Mouse (Mus musculus) lung, adult 2 months (tissue): ENCODE results near the gene Slc6a3.

Experiments
- CTCF ChIP-seq: fragments of 200-500 bp; IDR thresholded peaks from 2 replicates; pipeline ENCODE4 v1.5.1; 2011; ENCODE audit warnings: mild to moderate bottlenecking, low read length, control low read depth; ENCODE audit not compliant: insufficient read depth
- POLR2A ChIP-seq: fragments of 200-500 bp; IDR thresholded peaks from 2 replicates; pipeline ENCODE4 v1.6.1; 2011; ENCODE audit warnings: low read depth, mild to moderate bottlenecking, control low read depth, low read length, borderline replicate concordance; ENCODE audit errors: extremely low read depth

GRCm38 (mm10) chr13:73512776-73513673, 23.5 kb upstream of the Slc6a3 start:
- peak; percentile 76 for TF ChIP-seq CTCF
- TF ChIP-seq POLR2A, result no peak
